Mouse (Mus musculus): Measurements from ENCODE around the gene Adam1a. TPM values are rescaled to one million over a fixed set of nuclear protein-coding genes. Genes with fewer than 3 reads are reported as not detected.
A peak's percentile ranks its signal among the peaks of the same experiment; 100 is the strongest.

The Adam1a gene
- 3.2 and 3.8 TPM in 2 replicates for polyA plus RNA-seq (2016; fragmentation: Nextera tagmentation; extraction: Ambion mirVana)

DNA sequence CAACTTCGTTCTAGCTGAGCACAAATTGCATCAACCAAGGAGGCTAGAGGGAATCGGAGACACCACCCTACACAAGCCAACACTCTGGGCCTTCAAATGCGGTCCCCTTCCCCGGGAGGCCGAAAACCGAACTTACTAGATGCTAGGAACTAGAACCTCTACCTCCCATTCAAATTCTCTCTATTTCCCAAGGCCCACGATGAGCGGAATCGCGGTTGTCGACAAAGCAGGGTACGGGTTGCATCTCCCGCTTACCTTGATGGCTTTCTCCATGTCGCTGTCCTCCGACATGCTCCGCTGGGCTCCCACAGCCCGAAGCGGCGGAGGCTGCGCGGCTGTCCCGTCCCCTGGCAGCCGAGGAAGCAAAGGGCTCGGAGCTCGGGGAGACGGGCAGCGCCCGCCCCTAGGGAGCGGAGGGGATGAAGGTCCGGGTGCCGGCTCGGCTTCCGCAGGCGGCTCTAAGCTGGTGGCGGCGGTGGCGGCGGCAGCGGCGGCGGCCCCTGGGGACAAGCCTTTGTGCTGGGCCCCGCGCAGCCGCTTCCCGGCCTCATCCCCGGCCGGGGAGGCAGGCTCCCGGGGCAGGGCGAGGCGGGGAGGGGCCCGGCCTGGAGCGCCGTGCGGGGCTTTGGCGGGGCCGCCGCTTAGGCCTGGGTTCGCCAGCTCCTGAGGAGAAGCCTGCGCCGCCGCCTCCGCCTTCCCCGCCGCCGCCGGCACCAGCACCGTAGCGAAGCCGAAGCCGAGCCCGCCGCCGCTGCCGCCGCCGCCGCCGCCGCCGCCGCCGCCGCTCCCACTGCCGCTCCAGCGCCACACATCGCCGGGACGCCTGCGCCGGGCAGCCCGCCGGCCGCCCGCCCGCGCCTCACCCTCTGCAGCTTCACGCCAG is at the start of gene Adam1a, which contains the start of gene Gm42878:
TSS of gene Adam1a (minus strand) at position 573 of the 883 bp plus-strand sequence.
TSS of gene Gm42878 (minus strand) at position 573 of the 883 bp plus-strand sequence.
- Histone ChIP-seq H3K4me2 (replicated peaks) (peak within 1 kb of the TSS; percentile 93), H3K36me3 (no peaks in the 10 kb centered on the region), H3K9ac (peak within 1 kb of the TSS; percentile 99), H3K9me3 (replicated peaks) (no peaks in the 10 kb centered on the region), H3K27ac (peak within 1 kb of the TSS; percentile 97), H3K4me3 (peak within 1 kb of the TSS; percentile 100), H3K27me3 (no peaks in the 10 kb centered on the region), H3K4me1 (peaks cover 29% of the 10 kb centered on the region)
- under 1% methylated on average over 64 of the region's 97 CpGs for WGBS
- peak; percentile 70 for ATAC-seq (ENCODE audit: low FRiP score)

DNA sequence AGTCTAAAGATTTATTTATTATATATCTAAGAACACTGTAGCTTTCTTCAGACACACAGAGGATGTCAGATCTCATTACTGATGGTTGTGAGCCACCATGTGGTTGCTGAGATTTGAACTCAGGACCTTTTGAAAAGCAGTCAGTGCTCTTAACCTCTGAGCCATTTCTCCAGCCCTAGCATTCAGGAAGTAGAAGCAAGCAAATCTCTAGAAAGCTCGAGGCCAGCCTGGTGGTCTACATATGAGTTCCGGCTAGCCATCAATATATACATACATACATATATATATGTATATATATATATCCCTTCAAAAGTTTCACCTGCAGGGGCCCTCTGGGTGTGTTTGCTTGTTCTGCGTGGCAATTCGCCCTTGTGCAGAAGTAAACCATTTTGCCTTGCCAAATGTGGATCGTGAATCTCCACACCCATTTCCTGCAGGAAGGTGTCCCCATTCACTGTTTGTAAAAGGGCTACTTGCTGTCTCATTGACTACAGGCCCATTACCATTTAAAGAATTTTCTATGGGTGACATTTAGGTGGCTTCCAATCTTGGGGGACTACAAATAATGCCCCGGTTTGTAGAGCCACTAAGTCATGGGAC is 49.5 kb upstream of the Adam1a start:
- Histone ChIP-seq H3K4me1 (peaks cover 19% of the 10 kb centered on the region), H3K9me3 (replicated peaks) (no peaks in the 10 kb centered on the region), H3K27me3 (peaks cover 5% of the 10 kb centered on the region; the same call in 1 of the 2 replicates), H3K27ac (no peak overlapping the region), H3K36me3 (no peaks in the 10 kb centered on the region), H3K9ac (no peak overlapping the region), H3K4me2 (replicated peaks) (peak overlapping the region; percentile 95; the same call in 1 of the 2 replicates), H3K4me3 (no peak overlapping the region)
- ATAC-seq (ENCODE audit: low FRiP score), result no peak
- WGBS, result 91% methylated on average over 6 of the region's 6 CpGs

DNA sequence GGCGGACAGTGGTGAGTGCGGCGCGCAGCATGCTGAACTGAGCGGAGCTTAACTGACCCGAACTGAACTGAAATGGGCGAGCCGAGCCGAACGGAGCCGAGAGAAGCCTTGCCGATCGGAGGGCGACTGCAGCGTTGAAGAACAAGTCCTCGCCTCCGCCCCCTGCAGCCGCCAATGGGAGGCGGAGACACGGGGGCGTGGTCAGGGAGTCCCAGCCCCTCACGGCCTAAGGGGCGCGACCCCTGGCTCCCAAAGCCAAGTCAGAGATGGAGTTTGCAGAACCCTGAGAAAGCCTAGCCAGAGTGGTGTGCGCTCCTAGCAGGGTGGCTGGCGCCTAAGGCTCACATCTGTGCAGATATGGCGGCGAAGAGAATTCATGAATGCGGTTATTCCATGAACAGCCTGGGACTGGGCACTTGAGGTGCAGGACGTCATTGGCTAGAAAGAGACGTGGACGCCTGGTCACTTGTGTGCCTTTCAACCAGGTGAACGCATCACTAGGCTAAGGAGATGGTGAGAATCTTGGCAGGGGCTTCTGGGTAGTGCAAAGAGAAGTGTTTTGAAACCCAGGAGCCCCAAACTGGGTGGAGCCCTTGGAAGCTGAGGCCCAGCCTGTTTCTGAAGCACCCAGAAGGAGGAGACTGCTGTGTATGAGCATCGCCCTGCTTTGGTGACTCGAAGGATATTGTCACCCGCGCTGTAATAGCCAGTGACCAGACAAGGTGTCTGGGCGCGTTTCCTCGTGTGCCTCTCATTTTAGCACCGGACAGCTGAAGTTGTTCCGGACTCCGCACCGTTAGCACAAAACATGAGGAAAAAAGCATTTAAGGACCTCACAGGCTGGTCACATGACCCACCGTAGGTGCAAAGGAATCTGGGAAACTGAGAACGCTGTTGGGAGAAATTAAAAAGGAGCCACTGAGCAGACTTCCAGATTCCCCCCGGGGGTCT is 48.4 kb upstream of the Adam1a start, which contains the start of gene Aldh2:
TSS of gene Aldh2 (minus strand) at position 374 of the 951 bp plus-strand sequence.
- H3K4me1 ChIP-seq, result peaks cover 19% of the 10 kb centered on the region
- H3K9me3 ChIP-seq (replicated peaks), result no peaks in the 10 kb centered on the region
- no peaks in the 10 kb centered on the region for H3K36me3 ChIP-seq
- peak within 1 kb of the TSS; percentile 74 for H3K27ac ChIP-seq
- ATAC-seq (ENCODE audit: low FRiP score), result peak; percentile 85
- H3K4me3 ChIP-seq, result peak within 1 kb of the TSS; percentile 70
- H3K4me2 ChIP-seq (replicated peaks), result peak within 1 kb of the TSS; percentile 95
- peaks cover 5% of the 10 kb centered on the region; the same call in 1 of the 2 replicates for H3K27me3 ChIP-seq
- 4% methylated on average over 47 of the region's 47 CpGs for WGBS
- peak within 1 kb of the TSS; percentile 74 for H3K9ac ChIP-seq

DNA sequence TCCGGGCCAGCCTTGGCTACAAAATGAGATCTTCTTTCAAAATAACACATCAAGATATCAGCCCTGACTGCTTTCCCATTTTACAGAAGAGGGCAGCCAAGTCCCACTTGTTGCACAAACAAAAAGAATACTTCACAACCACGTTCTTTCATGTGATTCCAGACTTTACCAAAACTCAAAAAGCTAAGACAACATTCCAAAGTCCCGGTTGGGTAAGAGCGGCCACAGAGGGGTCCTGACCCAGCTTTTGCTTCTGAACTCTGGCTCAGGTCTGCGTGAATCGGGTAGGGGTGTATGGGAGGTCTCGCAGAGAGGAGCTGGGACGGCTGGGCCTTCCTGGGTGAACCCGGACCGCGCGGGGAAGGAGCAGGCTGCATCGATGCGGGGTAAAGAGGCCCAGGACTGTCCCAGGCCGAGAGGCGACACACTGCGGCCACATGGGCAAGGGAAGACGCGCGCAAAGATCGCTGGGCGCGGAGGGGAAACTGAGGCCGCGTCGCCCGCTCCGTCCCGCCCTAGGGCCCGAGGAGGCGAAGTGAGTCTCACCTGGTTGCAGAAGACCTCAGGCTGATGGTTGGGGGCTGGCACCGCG is 47.6 kb upstream of the Adam1a start:
- Histone ChIP-seq H3K4me2 (replicated peaks) (peak overlapping the region; percentile 95), H3K9ac (peak overlapping the region; percentile 74), H3K9me3 (replicated peaks) (no peaks in the 10 kb centered on the region), H3K27me3 (peaks cover 5% of the 10 kb centered on the region; the same call in 1 of the 2 replicates), H3K27ac (0 out of 2 replicates have a peak overlapping the region, but pooled peaks have one; percentile 74), H3K4me3 (peak overlapping the region; percentile 70), H3K36me3 (no peaks in the 10 kb centered on the region), H3K4me1 (peaks cover 19% of the 10 kb centered on the region)
- peak; percentile 46 for ATAC-seq (ENCODE audit: low FRiP score)
- WGBS, result 4% methylated on average over 33 of the region's 33 CpGs

DNA sequence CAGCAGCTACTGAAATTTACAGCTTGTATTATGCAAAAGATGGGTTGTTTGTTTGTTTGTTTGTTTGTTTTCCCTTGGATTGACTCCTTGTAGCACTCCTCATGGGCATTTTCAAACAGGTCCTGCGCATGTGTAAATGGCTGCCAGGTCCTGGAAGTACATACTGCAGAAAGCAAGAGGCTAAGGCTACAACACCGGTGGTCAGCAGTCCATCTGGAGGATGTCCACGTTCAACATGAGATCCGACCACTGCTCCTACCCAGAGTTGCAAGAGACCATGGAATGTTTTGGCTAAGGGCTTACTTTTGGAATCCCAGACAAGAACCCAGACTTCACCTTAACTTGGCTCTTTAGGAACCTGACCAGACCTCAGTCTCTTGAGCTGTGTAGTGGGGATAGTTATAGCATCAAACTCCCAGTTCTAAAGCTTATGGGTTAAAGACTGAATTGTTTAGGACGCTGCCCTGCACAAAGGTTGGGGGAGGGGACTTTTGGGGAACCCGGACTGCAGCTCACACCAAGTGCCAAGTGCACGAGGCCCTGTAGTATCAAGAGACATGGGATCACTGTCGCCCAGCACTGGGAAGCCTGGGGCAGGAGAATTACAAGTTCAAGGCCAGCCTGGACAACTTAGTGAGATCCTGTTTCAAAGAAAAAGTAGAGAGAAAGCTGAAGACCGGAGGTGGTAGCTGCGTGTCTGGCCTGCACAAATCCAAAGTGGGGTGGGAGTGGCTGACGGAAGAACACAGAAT is 47.0 kb upstream of the Adam1a start:
- no peak for ATAC-seq (ENCODE audit: low FRiP score)
- peak overlapping the region; percentile 95 for H3K4me2 ChIP-seq (replicated peaks)
- H3K9me3 ChIP-seq (replicated peaks), result no peaks in the 10 kb centered on the region
- no peak overlapping the region; the same call in 1 of the 2 replicates for H3K4me3 ChIP-seq
- H3K27ac ChIP-seq, result no peak overlapping the region
- WGBS, result 69% methylated on average over 11 of the region's 11 CpGs
- H3K27me3 ChIP-seq, result peaks cover 5% of the 10 kb centered on the region; the same call in 1 of the 2 replicates
- peaks cover 19% of the 10 kb centered on the region for H3K4me1 ChIP-seq
- H3K36me3 ChIP-seq, result no peaks in the 10 kb centered on the region
- H3K9ac ChIP-seq, result no peak overlapping the region

DNA sequence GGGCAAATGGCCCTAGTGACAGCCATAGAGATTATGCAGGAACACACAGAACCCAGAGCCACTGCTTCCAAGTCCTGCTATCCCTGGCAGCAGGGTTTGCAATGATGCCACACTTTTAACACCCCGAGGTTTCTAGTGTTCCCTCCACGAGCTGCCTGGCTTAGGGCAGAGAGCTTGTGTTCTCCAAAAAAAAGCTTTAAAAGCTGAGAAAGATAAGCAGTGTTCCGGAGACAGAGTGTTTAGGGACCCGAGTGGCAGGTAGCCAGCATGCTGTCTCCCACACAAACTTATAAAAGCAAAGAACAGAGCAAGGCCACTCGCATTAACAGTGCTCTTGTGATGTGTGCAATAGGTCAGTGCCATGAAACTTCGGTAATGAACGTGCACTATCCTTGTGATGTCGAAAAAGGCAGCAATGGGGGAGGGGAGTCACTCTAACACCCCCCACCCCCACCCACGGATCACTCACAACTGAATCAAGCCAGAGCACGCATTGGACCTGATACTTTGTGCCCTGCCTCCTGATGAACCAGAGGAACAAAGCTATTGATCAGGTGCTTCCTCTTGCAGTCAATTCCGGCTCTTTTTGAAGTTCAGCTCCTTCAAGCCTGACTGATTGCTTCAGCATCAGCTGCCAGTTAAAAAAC is 46.3 kb upstream of the Adam1a start:
- H3K27me3 ChIP-seq, result peaks cover 2% of the 10 kb centered on the region; the same call in 1 of the 2 replicates
- H3K9me3 ChIP-seq (replicated peaks), result no peaks in the 10 kb centered on the region
- no peak overlapping the region for H3K27ac ChIP-seq
- H3K9ac ChIP-seq, result no peak overlapping the region
- no peak for ATAC-seq (ENCODE audit: low FRiP score)
- 0 out of 2 replicates have a peak overlapping the region, but pooled peaks have one; percentile 95 for H3K4me2 ChIP-seq (replicated peaks)
- no peak overlapping the region for H3K4me3 ChIP-seq
- H3K36me3 ChIP-seq, result no peaks in the 10 kb centered on the region
- H3K4me1 ChIP-seq, result peaks cover 20% of the 10 kb centered on the region
- WGBS, result 82% methylated on average over 11 of the region's 11 CpGs

DNA sequence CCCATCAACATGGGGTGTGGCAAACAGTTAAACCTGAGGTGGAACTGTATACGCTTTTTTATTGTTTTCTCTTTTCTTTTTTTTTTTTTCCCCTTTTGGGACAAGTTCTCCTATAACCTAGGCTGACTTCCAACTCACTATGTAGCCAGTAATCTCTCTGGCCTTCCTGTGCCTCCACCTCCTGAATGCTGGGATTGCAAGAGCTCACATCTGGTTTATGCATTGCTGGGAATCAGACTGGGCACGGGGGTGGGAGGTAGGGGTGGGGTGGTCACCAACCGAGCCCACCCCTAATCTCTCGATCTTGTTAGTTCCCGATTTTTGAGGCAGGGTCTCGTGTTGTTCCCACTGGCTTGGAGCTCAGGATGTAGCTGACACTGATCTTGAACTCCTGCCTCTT is 44.6 kb upstream of the Adam1a start:
- ATAC-seq (ENCODE audit: low FRiP score), result no peak
- no peaks in the 10 kb centered on the region for H3K27me3 ChIP-seq
- no peak overlapping the region for H3K9ac ChIP-seq
- H3K4me2 ChIP-seq (replicated peaks), result no peak overlapping the region
- no peak overlapping the region for H3K4me3 ChIP-seq
- H3K4me1 ChIP-seq, result peaks cover 22% of the 10 kb centered on the region
- no peak overlapping the region for H3K27ac ChIP-seq
- WGBS, result 84% methylated on average over 6 of the region's 6 CpGs
- no peaks in the 10 kb centered on the region for H3K36me3 ChIP-seq
- H3K9me3 ChIP-seq (replicated peaks), result no peaks in the 10 kb centered on the region

DNA sequence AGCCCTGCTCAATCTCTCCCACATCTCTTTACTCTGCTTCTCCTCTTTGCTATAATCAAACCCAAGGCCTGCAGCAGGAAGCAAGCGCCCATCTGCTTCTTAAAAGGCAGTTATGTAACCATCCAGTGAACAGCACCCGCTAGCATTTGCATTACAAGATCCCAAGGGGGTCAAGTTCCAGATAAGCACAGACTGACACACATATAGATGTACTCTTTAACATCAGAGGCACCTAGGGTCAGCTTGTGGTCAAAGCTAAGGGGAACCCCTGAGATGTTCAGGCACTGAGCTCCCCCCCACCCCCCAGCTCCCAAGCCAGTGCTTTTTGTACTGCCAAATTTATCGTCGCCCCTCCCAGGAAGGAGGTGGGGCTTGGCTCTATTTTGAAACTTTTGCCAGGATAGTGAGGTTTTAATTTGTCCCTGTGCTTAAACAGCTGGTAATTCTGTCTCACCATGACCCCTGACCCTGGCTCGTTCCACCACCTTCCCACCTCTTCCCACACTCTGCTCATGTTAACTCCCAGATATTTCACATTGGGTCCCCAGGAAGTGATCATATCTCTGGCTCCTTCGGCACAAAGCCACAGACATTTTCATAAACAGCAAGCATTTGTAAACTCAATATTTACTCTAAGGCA is 41.2 kb upstream of the Adam1a start:
- H3K4me3 ChIP-seq, result no peak overlapping the region
- 0 out of 2 replicates have a peak, but pooled peaks cover 5% of the 10 kb centered on the region for H3K4me1 ChIP-seq
- no peaks in the 10 kb centered on the region for H3K9me3 ChIP-seq (replicated peaks)
- no peak overlapping the region for H3K4me2 ChIP-seq (replicated peaks)
- no peaks in the 10 kb centered on the region for H3K27me3 ChIP-seq
- no peaks in the 10 kb centered on the region for H3K36me3 ChIP-seq
- no peak overlapping the region for H3K9ac ChIP-seq
- no peak overlapping the region for H3K27ac ChIP-seq
- WGBS, result 78% methylated on average over 6 of the region's 6 CpGs
- no peak for ATAC-seq (ENCODE audit: low FRiP score)

DNA sequence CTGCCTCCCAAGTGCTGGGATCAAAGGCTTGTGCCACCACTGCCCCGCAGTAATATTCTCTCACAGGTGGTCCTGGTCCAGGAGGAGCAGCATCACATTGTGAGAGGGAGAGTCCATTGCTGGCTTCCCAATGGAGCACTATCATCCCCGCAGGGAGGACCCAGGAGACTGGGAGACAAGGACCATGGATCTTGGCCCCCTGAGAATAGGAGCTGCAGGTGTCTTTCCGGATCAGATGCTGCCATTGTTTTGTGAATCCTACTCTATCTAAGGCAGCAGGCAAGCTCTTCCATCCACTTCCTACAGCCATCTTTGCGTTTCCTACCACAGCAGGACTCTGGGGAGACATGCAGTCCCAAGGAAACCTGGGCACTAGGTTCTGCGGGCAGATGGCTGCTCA is 40.4 kb upstream of the Adam1a start:
- no peaks in the 10 kb centered on the region for H3K27me3 ChIP-seq
- 0 out of 2 replicates have a peak, but pooled peaks cover 5% of the 10 kb centered on the region for H3K4me1 ChIP-seq
- no peak overlapping the region for H3K4me2 ChIP-seq (replicated peaks)
- H3K9me3 ChIP-seq (replicated peaks), result no peaks in the 10 kb centered on the region
- no peak for ATAC-seq (ENCODE audit: low FRiP score)
- H3K4me3 ChIP-seq, result no peak overlapping the region
- no peak overlapping the region for H3K9ac ChIP-seq
- no peaks in the 10 kb centered on the region for H3K36me3 ChIP-seq
- H3K27ac ChIP-seq, result no peak overlapping the region
- 80% methylated on average over 5 of the region's 5 CpGs for WGBS

DNA sequence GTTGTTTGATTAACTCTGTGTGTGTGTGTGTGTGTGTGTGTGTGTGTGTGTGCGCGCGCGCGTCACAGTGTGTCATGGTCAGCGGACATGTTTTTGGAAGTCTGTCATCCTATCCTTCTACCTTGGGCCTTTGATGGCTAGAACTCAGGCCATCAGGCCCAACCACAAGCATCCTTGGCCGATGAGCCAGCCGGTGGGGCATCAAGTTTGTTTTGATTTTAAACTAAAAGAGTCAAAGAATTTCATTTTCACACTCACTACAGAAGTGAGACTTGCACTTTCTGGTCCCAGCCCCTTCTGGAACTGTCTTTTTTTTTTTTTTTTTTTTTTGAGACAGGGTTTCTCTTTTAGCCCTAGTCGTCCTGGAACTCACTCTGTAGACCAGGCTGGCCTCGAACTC is 39.7 kb upstream of the Adam1a start:
- Histone ChIP-seq H3K4me1 (0 out of 2 replicates have a peak, but pooled peaks cover 5% of the 10 kb centered on the region), H3K4me2 (replicated peaks) (no peak overlapping the region), H3K9ac (no peak overlapping the region), H3K27me3 (no peaks in the 10 kb centered on the region), H3K4me3 (no peak overlapping the region), H3K27ac (no peak overlapping the region), H3K36me3 (0 out of 2 replicates have a peak, but pooled peaks cover under 1% of the 10 kb centered on the region), H3K9me3 (replicated peaks) (no peaks in the 10 kb centered on the region)
- WGBS, result 94% methylated on average over 10 of the region's 10 CpGs
- ATAC-seq (ENCODE audit: low FRiP score), result no peak
